Mouse (Mus musculus) duodenum, adult 2 months (tissue): ENCODE results near the gene Papolg. TPM values are rescaled to one million over a fixed set of nuclear protein-coding genes. Genes with fewer than 3 reads are reported as not detected.

Experiments
- polyA plus RNA-seq: library from polyadenylated mRNA; depleted of rRNA; stranded (reverse); fragments of >200 nt; gene quantifications from 2 replicates; pipeline ENCODE4 v1.2.3, GENCODE M21; 2012; ENCODE audit warnings: low replicate concordance; rRNA removed

Papolg gene
- 0.68 and 1.2 TPM in 2 replicates for polyA plus RNA-seq

GRCm38 (mm10) chr11:23895060-23895426 is at the start of gene Papolg:
Gene Papolg, minus strand, starts transcription at chr11:23895253.

Other genes starting within 250 kb of the Papolg start
- 0.13 and 0.58 TPM in 2 replicates for gene Pus10, start 229.6 kb downstream of the Papolg start, polyA plus RNA-seq
- gene Pex13, start 229.3 kb downstream of the Papolg start, polyA plus RNA-seq: 7.6 and 14.3 TPM in 2 replicates
- 0.36 and 0.42 TPM in 2 replicates for gene Rel, start 124.3 kb downstream of the Papolg start, polyA plus RNA-seq
- gene A830031A19Rik, start 179.8 kb upstream of the Papolg start, polyA plus RNA-seq: not detected in 2 replicates
- 1.9 and 2.9 TPM in 2 replicates for gene Bcl11a, start 182.8 kb upstream of the Papolg start, polyA plus RNA-seq